Mouse (Mus musculus) embryonic facial prominence, embryonic 10.5 days (tissue): ENCODE measurements around the gene Efcab11. TPM values are rescaled to one million over a fixed set of nuclear protein-coding genes. Genes with fewer than 3 reads are reported as not detected.
A peak's percentile ranks its signal among the peaks of the same experiment; 100 is the strongest.

Source experiments
- DNase-seq: peaks from one replicate; pipeline ENCODE4 v3.0.0-alpha.2; 2017; ENCODE audit warnings: low spot score
- H3K27ac ChIP-seq: fragments of 300-500 bp; sonication (generic); replicated peaks from 2 replicates; pipeline ENCODE4 v1.5.1; 2016; ENCODE audit warnings: mild to moderate bottlenecking
- H3K27me3 ChIP-seq: fragments of 300-500 bp; sonication (generic); replicated peaks from 2 replicates; pipeline ENCODE4 v1.6.1; 2016; ENCODE audit warnings: low read depth, mild to moderate bottlenecking; ENCODE audit not compliant: poor library complexity, severe bottlenecking
- H3K36me3 ChIP-seq: fragments of 300-500 bp; sonication (generic); replicated peaks from 2 replicates; pipeline ENCODE4 v1.6.1; 2016; ENCODE audit warnings: mild to moderate bottlenecking, moderate library complexity
- H3K4me1 ChIP-seq: fragments of 300-500 bp; sonication (generic); 2 replicates; pipeline ENCODE4 v1.6.1; 2016
- H3K4me3 ChIP-seq: fragments of 300-500 bp; sonication (generic); 2 replicates; pipeline ENCODE4 v1.5.1; 2016; ENCODE audit warnings: mild to moderate bottlenecking, moderate library complexity
- H3K9me3 ChIP-seq: fragments of 300-500 bp; sonication (generic); 2 replicates; pipeline ENCODE4 v1.6.1; 2016; ENCODE audit warnings: mild to moderate bottlenecking
- WGBS: fragments of 180-500 bp; shearing (Covaris S2); methylation state at CpG from one replicate; pipeline ENCODE4 v1.1.7; 2016; 5-methylcytosine and 5-hydroxymethylcytosine counted together
- polyA plus RNA-seq: library from polyadenylated mRNA; unstranded; fragments of >200 nt; fragmentation: Nextera tagmentation; extraction: Ambion mirVana; gene quantifications from 2 replicates; pipeline ENCODE4 v1.2.1, GENCODE M21; 2016

Gene Efcab11
- 20.8 and 21.6 TPM in 2 replicates for polyA plus RNA-seq

DNA sequence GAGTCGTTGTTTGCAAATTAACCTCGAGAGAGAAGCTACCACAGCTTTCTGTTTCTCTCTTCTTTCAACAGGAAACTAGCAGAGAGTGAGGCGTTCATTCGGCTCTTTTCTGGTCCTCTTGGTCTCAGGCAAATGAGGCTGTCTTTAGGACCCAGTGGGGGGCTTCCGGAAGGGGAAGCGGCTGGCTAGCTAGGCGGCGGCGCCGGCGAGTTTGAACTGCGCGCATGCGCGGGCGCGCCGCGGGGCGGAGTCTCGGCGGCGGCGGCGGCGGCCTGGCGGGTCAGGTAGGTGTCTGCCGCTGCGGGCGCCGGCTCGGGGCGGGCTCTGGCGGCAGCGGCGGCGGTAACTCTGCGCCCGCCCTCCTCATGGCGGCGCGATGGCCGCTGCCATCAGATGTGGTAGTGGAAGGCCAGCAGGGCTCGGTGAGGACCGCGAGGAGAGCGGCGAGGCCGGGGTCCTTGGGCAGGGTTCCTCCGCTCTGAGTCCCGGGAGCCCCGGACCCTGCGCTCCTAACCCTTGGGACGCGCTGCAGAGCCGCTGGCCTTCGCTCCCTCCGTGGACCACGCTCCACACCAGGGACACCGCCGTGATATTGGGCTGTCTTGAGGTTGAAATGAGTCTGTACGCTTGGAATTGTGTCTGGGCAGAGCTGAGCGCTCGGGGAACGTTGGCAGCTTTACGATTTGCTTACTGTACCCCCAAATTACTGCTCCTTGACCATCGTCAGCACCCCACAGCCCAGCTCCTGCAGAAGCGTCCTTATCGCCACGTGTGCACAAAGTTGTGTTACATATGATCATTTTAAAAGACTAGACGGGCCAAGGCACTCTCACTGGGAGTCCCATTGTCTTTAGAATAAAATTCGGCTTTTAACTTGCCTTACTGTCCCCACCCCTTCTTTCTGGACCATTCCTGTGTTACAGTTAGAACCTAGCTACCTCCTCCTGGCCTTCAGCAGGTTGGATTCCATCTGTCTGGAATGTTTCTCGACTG lies at the start of gene Efcab11, which contains the start of gene Tdp1:
Gene Efcab11 (minus strand): TSS at position 171 of the 993 bp plus-strand sequence.
Gene Tdp1 (plus strand): TSS at position 249 of the 993 bp plus-strand sequence.
- under 1% methylated on average over 73 of the region's 73 CpGs for WGBS
- peak within 1 kb of the TSS; percentile 95 for H3K27ac ChIP-seq
- peaks cover 16% of the 10 kb centered on the region for H3K36me3 ChIP-seq
- H3K4me3 ChIP-seq: peak within 1 kb of the TSS; percentile 84
- peak; percentile 98 for DNase-seq
- H3K27me3 ChIP-seq: no peaks in the 10 kb centered on the region
- no peaks in the 10 kb centered on the region for H3K9me3 ChIP-seq
- H3K4me1 ChIP-seq: peaks cover 22% of the 10 kb centered on the region

DNA sequence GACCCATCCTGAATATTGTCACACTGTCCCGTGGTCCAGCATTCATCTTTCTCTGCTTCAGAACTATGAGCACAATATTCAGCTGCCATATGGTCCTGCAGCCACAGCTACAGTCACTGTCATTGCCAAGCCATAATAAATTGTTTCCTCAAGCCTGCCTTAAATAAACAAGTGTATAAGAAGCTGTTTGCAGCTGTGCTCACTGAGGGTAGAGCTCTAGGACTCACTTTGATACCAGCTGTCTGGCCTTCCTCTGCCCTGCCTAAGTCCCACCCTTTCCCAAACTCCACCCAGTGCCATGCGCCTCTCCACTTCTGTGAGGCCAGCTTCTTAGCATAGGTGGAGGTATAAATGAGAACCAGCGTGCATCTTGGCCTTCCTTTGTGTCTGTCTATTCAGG lies 49.4 kb upstream of the Efcab11 start:
- WGBS: 93% methylated on average over 3 of the region's 3 CpGs
- peaks cover 76% of the 10 kb centered on the region for H3K36me3 ChIP-seq

DNA sequence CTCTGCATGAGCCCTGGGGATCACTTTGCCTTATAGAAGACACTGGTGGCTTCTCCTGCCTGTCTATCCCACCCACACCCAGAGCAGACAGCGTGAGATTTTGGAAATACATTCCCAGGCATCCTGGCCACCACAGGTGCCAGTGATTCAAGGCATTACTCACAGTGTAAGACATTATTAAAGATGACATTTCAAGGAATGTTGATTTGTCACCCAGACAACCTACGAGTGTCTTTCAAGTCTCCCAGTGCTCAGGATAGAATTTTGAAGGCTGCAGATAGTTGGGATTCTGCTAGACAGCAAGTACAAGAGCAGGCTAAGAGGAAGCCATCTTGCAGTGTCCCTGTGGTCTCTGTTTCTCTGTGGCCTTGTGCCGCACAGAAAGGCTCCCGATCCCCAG lies 48.0 kb upstream of the Efcab11 start:
- H3K27me3 ChIP-seq: no peaks in the 10 kb centered on the region
- H3K27ac ChIP-seq: no peak overlapping the region
- peaks cover 76% of the 10 kb centered on the region for H3K36me3 ChIP-seq
- DNase-seq: no peak
- H3K4me3 ChIP-seq: no peak overlapping the region
- no peaks in the 10 kb centered on the region for H3K9me3 ChIP-seq
- 0 out of 2 replicates have a peak, but pooled peaks cover 3% of the 10 kb centered on the region for H3K4me1 ChIP-seq
- 90% methylated on average over 4 of the region's 4 CpGs for WGBS

More for the DNA sequence above, 49.4 kb upstream of the Efcab11 start:
- Histone ChIP-seq H3K27ac (no peak overlapping the region), H3K9me3 (no peaks in the 10 kb centered on the region), H3K27me3 (no peaks in the 10 kb centered on the region), H3K4me1 (peaks cover 5% of the 10 kb centered on the region; the same call in 1 of the 2 replicates), H3K4me3 (no peak overlapping the region)
- no peak for DNase-seq

DNA sequence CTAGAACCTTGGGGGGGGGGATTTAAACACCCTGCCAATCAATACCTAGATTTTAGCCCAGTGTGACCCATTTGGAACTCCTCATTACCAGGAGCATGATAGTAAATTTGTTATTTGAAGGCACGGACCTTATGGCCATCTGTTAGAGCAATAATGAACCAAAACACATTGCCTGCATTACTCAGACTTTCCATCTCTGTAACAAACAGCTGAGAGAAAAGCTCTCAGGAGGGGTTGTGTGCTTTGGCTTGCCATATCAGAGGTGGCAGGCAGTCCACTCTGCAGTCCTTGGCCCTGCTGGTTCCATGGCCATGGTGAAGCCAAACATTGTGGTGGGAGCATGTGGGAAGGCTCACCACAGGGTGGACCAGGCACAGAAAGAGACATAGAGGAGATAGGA lies 44.9 kb upstream of the Efcab11 start:
- no peak for DNase-seq
- Histone ChIP-seq H3K27ac (no peak overlapping the region), H3K27me3 (no peaks in the 10 kb centered on the region), H3K4me3 (no peak overlapping the region), H3K9me3 (no peaks in the 10 kb centered on the region), H3K4me1 (peaks cover 2% of the 10 kb centered on the region; the same call in 1 of the 2 replicates), H3K36me3 (peaks cover 77% of the 10 kb centered on the region)
- WGBS: 82% methylated on average over 1 of the region's 1 CpGs

DNA sequence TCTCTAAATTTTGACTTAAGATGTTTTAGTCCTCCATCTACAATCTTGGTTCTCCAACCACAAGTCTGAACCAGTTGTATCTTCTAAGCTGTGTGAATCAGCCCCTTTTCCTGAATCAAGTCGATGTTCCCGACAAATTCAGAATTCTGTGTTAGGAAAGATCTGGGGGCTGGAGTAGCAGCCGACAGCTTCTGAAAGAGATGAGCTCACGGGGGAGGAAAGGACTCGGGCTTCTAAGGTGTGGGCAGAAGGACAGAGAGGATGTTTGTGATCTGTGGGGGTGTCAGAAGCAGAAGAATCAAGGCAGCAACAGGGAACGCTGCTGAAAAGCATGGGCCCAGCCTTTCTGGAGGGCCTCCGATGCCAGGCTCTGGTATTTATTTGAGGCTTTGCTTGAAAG lies 44.1 kb upstream of the Efcab11 start:
- peaks cover 10% of the 10 kb centered on the region; the same call in 1 of the 2 replicates for H3K4me1 ChIP-seq
- peaks cover 71% of the 10 kb centered on the region for H3K36me3 ChIP-seq
- H3K9me3 ChIP-seq: no peaks in the 10 kb centered on the region
- no peaks in the 10 kb centered on the region for H3K27me3 ChIP-seq
- 91% methylated on average over 7 of the region's 7 CpGs for WGBS
- no peak overlapping the region for H3K27ac ChIP-seq
- no peak overlapping the region for H3K4me3 ChIP-seq
- DNase-seq: no peak

DNA sequence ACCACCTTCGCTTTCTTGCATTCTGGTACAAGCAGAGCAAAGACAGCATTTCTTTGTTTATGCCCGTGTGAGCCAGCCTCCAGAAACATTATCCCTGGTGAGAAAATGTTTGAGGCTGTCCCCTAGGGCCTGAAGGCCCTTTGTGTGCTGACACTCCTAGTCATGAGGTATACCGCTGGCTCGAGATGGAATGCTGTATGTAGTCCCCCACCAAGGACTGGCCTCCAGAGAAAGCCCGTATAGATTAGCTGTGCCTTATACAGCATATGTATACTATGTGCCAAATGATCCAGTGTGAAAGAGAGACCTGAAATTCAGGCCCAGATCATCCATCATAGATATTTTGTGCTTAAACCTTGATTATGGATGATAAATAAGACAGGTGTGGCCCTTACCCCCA lies 39.5 kb upstream of the Efcab11 start:
- WGBS: 60% methylated on average over 5 of the region's 5 CpGs
- H3K9me3 ChIP-seq: no peaks in the 10 kb centered on the region
- peaks cover 17% of the 10 kb centered on the region for H3K4me1 ChIP-seq
- no peak overlapping the region for H3K4me3 ChIP-seq
- H3K27ac ChIP-seq: peak overlapping the region; percentile 26
- no peaks in the 10 kb centered on the region for H3K27me3 ChIP-seq
- peaks cover 75% of the 10 kb centered on the region for H3K36me3 ChIP-seq
- DNase-seq: no peak

DNA sequence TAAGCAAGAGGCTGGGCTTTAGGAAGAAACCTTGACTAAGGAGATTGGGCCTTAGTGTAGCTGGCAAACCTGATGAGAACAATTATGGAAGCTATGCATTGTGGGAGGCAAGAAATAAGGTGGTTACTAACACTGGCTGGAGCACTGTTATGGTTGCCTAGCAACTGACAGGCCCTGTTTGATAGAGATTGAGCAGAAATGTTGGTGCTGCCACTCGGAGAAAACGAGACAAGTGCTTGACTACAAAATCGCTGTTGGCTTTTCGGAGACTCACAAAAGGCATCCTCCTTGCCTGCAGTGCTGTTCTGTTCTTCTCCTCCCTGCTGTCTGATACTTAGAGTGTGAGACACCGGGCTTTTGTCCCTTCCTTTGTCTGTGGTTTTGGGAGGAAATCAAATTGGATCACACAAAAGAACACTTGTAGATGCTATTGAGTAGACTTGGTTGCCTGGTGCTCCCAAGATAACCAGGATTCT lies 38.9 kb upstream of the Efcab11 start:
- Histone ChIP-seq H3K9me3 (no peaks in the 10 kb centered on the region), H3K4me3 (no peak overlapping the region), H3K36me3 (peaks cover 78% of the 10 kb centered on the region), H3K27me3 (no peaks in the 10 kb centered on the region), H3K27ac (peak overlapping the region; percentile 26; the same call in 1 of the 2 replicates), H3K4me1 (peaks cover 17% of the 10 kb centered on the region)
- DNase-seq: peak; percentile 41
- WGBS: 46% methylated on average over 5 of the region's 5 CpGs

DNA sequence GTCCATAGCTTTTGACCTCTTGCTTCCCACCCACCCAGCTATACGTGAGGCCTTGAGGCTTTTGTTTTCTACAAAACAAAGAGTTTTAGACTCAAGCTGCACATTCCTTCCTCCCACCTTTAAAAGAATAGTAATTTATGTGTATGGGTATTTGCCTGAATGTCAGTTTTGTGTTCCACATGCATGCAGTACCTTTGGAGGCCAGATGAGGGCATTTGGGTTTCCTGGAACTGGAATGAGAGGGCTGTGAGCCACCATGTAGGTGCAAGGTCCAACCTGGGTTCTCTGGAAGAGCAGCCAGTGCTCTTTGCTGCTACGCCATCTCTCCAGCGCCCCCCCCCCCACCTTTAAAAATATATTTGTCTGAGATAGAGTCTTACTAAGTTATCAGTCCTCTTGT lies 36.8 kb upstream of the Efcab11 start:
- H3K36me3 ChIP-seq: peaks cover 79% of the 10 kb centered on the region
- 87% methylated on average over 3 of the region's 3 CpGs for WGBS

DNA sequence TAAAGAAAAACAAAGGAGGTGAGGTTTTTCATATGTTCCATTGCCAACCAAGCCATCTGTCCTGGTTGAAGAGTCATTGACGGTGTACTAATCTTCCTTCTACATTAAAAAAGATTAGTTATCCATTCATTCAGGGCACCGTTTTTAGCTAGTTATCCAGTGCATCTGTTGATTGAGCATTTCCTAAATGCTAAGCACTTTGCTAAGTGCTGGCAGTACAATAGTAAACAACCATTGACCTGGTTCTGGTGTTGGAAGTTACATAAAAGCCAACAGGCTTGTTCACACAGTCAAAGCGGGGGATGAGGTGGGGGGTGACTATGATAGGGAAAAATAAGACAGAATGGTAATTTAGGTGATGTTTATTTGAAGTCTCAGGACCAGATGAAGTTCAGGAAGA lies 35.4 kb upstream of the Efcab11 start:
- no peak overlapping the region for H3K4me3 ChIP-seq
- no peak overlapping the region for H3K27ac ChIP-seq
- H3K9me3 ChIP-seq: no peaks in the 10 kb centered on the region
- no peaks in the 10 kb centered on the region for H3K27me3 ChIP-seq
- H3K36me3 ChIP-seq: peaks cover 79% of the 10 kb centered on the region
- no peak for DNase-seq
- peaks cover 17% of the 10 kb centered on the region for H3K4me1 ChIP-seq
- WGBS: 92% methylated on average over 3 of the region's 3 CpGs

More for the DNA sequence above, 36.8 kb upstream of the Efcab11 start:
- Histone ChIP-seq H3K4me3 (no peak overlapping the region), H3K27me3 (no peaks in the 10 kb centered on the region), H3K4me1 (peaks cover 17% of the 10 kb centered on the region), H3K9me3 (no peaks in the 10 kb centered on the region), H3K27ac (no peak overlapping the region)
- peak; percentile 29 for DNase-seq

DNA sequence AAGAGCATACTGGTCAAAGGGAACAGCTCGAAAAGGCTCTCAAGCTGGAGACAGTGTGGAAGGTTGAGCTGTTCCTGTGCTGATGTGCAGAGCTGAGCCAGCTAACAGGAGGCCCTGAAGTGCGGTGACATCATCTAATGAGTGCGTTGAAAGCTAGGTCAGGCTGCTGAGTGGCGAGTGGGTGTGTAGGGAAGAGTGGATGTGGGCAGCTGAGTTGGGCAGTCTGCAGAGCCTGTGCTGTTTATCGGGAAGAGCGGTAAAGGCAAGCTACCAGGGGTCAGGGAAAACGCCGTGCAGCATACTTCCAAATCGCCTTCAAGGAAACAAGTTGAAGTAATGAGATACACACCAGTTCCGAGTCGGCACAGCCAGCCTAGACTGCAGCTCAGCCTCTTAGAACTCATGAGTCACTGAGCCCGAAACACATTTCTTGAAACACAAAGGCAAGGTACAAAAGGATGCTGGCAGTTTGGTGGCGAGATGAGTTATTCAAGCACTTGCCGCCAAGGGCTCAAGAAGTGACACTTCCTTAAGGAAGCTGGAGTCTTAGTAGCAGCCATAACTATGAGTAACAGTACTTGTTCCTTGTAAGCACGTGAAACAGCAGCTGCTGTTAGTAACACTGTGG lies 33.7 kb upstream of the Efcab11 start:
- WGBS: 91% methylated on average over 15 of the region's 15 CpGs
- peaks cover 3% of the 10 kb centered on the region for H3K4me1 ChIP-seq

DNA sequence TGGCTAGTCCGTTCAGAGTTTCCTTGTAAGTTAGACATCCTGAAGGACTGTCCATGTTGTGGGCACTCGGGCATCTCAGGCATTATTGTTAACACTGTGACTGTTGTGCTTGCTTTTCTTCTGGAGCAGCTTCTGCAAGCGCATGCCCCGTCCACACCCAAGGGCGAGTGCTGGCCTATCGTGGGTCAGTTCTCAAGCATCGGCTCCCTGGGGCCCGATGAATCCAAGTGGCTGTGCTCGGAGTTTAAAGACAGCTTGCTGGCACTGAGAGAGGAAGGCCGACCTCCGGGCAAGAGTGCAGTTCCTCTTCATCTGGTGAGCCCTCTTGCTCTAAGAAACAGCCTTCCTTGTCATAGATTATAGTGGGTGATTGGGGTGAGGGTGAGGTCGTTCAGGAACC lies 27.2 kb upstream of the Efcab11 start:
- no peak overlapping the region for H3K4me3 ChIP-seq
- H3K4me1 ChIP-seq: no peaks in the 10 kb centered on the region
- no peak overlapping the region for H3K27ac ChIP-seq
- no peaks in the 10 kb centered on the region for H3K9me3 ChIP-seq
- peaks cover 88% of the 10 kb centered on the region for H3K36me3 ChIP-seq
- H3K27me3 ChIP-seq: no peaks in the 10 kb centered on the region
- DNase-seq: no peak
- 89% methylated on average over 12 of the region's 12 CpGs for WGBS

More for the DNA sequence above, 33.7 kb upstream of the Efcab11 start:
- no peak for DNase-seq
- Histone ChIP-seq H3K27me3 (no peaks in the 10 kb centered on the region), H3K9me3 (no peaks in the 10 kb centered on the region), H3K27ac (no peak overlapping the region), H3K4me3 (no peak overlapping the region), H3K36me3 (peaks cover 86% of the 10 kb centered on the region)

DNA sequence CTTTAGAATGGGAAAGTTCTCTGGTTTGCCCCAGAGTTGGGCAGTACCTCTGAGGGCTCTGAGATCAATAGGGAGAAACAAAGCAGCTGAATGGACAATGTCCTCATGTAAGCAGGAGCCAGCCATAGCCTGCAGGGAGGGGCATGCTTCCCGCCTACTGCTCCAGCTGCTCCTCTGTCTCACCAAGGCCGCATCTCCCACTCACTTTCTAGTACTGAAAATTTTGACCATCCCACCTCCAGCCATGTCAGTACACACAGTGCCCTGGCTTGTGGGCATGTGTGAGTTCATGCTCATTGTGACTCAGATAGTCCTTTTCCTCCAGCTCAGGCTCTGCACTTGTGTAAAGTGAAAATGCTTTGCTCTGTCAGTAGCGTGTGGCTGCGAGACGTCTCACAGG lies 20.3 kb upstream of the Efcab11 start:
- H3K27ac ChIP-seq: no peak overlapping the region
- H3K9me3 ChIP-seq: no peaks in the 10 kb centered on the region
- no peak for DNase-seq
- H3K4me1 ChIP-seq: no peaks in the 10 kb centered on the region
- H3K36me3 ChIP-seq: peaks cover 79% of the 10 kb centered on the region
- no peak overlapping the region for H3K4me3 ChIP-seq
- WGBS: 88% methylated on average over 5 of the region's 5 CpGs
- no peaks in the 10 kb centered on the region for H3K27me3 ChIP-seq
